Mouse (Mus musculus) brain, embryonic 14.5 days (tissue): ENCODE measurements at regions not wholly inside any gene's neighbourhood (a gene's known extent, or its start where the extent isn't known, plus 50 kb on each side); places are given as distances from the start of the nearest gene placed in this dataset.

Source experiments
- DNase-seq: peaks from one replicate; pipeline ENCODE4 v3.0.0-alpha.2; 2011; ENCODE audit warnings: low read depth
- CTCF ChIP-seq: fragments of 200-500 bp; IDR thresholded peaks from 2 replicates; pipeline ENCODE4 v1.5.1; 2012; ENCODE audit warnings: inconsistent platforms, mild to moderate bottlenecking, moderate library complexity, borderline replicate concordance; ENCODE audit not compliant: insufficient read depth, insufficient read length; ENCODE audit errors: extremely low read depth
- POLR2A ChIP-seq: fragments of 200-500 bp; IDR thresholded peaks from 2 replicates; pipeline ENCODE4 v1.6.1; 2012; ENCODE audit warnings: mild to moderate bottlenecking, inconsistent platforms, borderline replicate concordance; ENCODE audit not compliant: poor library complexity, insufficient read depth, insufficient read length, severe bottlenecking; ENCODE audit errors: extremely low read depth

DNA sequence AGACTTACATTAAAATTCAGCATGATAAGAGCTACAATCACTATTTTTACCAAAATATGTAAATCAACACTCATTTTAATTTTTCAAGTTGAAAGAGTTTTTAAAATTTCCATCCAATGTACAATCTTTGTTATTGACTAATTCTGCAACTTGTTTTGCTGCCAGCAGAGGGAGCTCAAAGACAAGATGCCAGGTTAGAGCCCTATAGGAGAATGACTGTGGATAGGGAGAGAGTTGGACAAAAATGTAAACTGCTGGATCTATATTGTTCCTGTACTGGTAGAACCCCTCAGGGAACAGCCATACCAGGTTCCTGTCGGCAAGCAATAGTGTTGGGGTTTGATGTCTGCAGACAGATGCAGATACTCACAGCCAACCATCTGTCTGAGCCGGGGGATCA lies 288.8 kb upstream of the 4930550L24Rik start:
- TF ChIP-seq POLR2A (no peak), CTCF (peak; percentile 60; the same call in 1 of the 2 replicates)
- DNase-seq: peak; percentile 66
